Mouse (Mus musculus) liver, postnatal 0 days (tissue): ENCODE data around the gene Bad.

Source experiments
- CTCF ChIP-seq: sonication (generic); IDR thresholded peaks from 2 replicates; pipeline ENCODE4 v1.5.1; 2016; ENCODE audit warnings: antibody characterized with exemption, low read depth
- EP300 ChIP-seq: IDR thresholded peaks from 2 replicates; pipeline ENCODE4 v1.6.1; 2016; ENCODE audit warnings: antibody characterized with exemption, low read depth, mild to moderate bottlenecking

DNA sequence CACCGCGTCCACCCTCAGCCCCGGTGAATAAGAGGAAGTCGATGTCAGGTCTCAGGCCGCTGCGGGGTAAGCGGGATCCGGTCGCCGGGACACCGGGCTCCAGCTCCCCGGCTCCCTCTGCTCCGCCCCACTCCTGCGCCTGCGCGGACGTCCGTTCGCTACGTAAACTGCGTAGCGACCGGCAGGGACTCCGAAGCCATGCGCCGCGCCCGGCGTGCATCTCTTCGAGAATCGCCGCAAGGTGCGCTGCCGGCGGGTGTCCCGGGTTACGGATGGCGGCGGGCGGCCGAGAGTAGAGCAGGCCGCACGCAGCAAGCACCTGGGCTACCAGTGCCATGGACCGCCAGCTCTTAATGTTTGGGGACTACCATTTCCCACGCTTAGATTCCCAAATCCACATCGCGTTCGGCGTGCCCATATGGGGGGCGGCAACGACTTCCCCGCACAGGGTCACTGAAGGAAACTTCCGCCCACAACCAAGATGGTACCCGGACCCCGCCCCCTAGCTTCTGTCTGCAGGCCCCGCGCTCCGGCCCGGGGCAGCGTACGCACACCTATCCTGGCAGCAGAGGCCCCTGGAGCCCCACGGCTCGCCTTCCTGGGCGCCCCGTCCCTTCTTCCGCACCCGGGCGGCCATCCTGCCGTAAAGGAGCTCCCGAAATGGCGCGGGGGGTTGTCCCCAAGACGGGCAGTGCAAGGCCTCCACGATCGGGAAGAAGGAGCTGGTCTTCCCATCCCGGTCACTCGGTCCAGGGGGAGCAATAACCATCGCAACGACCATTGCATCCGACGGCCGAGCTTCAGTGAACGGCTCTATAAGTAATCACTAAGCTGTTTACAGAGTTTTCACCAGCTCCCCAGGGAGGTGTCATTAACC lies at the start of gene Bad:
- TF ChIP-seq EP300 (peak; percentile 93), CTCF (peak; percentile 28)
